Comparison of ENCODE assay signal across 8 mouse cellular contexts in the genomic region with DNA sequence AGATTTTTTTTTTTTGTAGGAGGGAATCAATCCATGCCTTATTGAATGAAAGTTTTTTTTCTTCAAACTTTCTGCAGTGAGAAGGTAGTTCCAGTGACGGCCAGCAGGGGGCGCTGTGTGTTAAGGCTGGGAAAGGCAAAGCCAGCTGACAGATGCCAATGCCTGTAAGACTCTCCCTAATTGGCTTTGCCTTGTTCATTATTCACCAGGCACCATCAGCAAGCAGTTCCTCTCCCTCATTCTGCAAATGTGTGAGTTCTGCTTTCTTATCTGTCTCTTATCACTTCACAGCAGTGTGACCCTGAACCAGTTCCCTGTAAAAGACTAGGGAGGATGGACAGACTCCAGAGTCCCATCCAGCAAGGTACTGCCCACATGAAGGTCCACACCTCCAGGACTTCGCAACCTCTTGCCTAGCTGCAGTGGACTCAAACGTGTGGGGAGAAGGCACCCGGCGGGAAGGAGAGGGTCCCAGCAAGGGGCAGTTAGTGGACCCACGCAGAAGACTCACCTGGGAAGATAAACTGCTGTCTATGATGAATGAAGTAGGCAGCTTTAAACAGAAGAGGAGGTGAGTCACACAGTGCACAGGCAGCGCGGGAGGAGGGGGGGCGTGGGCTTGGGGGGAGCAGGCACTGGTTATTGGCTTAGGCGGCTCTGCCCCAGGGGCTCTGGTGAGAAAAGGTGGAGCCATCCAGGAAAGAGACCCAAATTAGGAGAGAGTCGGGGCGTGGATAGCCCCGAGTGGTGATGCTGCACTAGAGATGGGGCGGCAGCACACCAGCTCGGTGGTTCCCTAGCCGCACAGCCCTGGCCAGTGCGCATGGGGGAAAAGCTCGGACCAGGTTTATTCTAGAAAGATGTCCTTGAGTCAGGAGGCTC. TPM values are rescaled to one million over a fixed set of nuclear protein-coding genes. Genes with fewer than 3 reads are reported as not detected.
A peak's percentile ranks its signal among the peaks of the same experiment; 100 is the strongest.
DNase-seq lines count a peak whose midpoint lies in the region; ATAC-seq and TF ChIP-seq lines count a peak whose summit lies in the region.

No protein-coding gene starts in this region.

- no peak overlapping the region for H3K4me2 ChIP-seq in forebrain, postnatal 0 days (ENCODE audit: low read depth)

- peaks cover 3% of the 10 kb centered on the region; the same call in 1 of the 2 replicates for H3K4me1 ChIP-seq in forebrain, postnatal 0 days (ENCODE audit: insufficient read depth)

- peaks cover 41% of the 10 kb centered on the region for H3K36me3 ChIP-seq in forebrain, postnatal 0 days (ENCODE audit: insufficient read depth)

- 53% methylated on average over 19 of the region's 19 CpGs for WGBS in forebrain, postnatal 0 days

- peak overlapping the region; percentile 22; the same call in 1 of the 2 replicates for H3K9ac ChIP-seq in forebrain, postnatal 0 days

- TF ChIP-seq CTCF in forebrain, postnatal 0 days (IDR thresholded peaks at IDR 0.05; ENCODE audit: low read depth): peak; percentile 98

- H3K27ac ChIP-seq in forebrain, postnatal 0 days (ENCODE audit: low read depth, low read length): peak overlapping the region; percentile 62

- no peak overlapping the region for H3K4me3 ChIP-seq in forebrain, postnatal 0 days (ENCODE audit: low read depth, low read length)

- no peaks in the 10 kb centered on the region for H3K27me3 ChIP-seq in forebrain, postnatal 0 days (ENCODE audit: insufficient read depth, low read length)

- H3K9me3 ChIP-seq in forebrain, postnatal 0 days (ENCODE audit: low read length): no peaks in the 10 kb centered on the region

- ATAC-seq in forebrain, postnatal 0 days: peak; percentile 93
- peak; percentile 54 to 58 for ATAC-seq in hematopoietic stem cell, adult 5-6 weeks (replicated peaks in 1 of 2; ENCODE audit: insufficient read depth in 1 of 2, low FRiP score in 2 of 2, low TSS enrichment in 1 of 2, low read depth in 1 of 2, poor library complexity in 2 of 2, severe bottlenecking in 2 of 2)

- DNase-seq in MN1 (ENCODE audit: low spot score): peak; percentile 79
- peak; percentile 76 to 83 for DNase-seq in cerebellum, adult 18-20 months
- peak; percentile 90 for DNase-seq in forebrain, postnatal 0 days
- peak; percentile 83 to 90 for DNase-seq in layer of hippocampus, postnatal 14 days (ENCODE audit: low spot score in 2 of 2)
- DNase-seq in lung, postnatal 36 days: peak; percentile 90
- DNase-seq in right cerebral cortex, adult 18-20 months: peak; percentile 75
- peak; percentile 87 for DNase-seq in urinary bladder, adult 2 months (ENCODE audit: low spot score)

RNA-seq across cellular contexts. Expression of gene Lgals9, which starts 46.1 kb away (rescaled TPM):
- total RNA-seq in forebrain, postnatal 0 days (2014; rRNA removed): 8.6 and 13.9 TPM in 2 replicates
- 20.5 and 21.7 TPM in 2 replicates for polyA plus RNA-seq in forebrain, postnatal 0 days (2015; fragmentation: Nextera tagmentation; extraction: Ambion mirVana)
- 66.6 and 104 TPM in 2 replicates for total RNA-seq in hematopoietic stem cell, adult 5-6 weeks (2017)
- total RNA-seq in layer of hippocampus, postnatal 14 days (2021): 1 to 10 TPM; 7.2 to 7.4 TPM
- polyA plus RNA-seq in urinary bladder, adult 2 months (2012; rRNA removed): 74.3 and 76.8 TPM in 2 replicates
